Mouse (Mus musculus) heart, embryonic 14.5 days (tissue): ENCODE data around the gene Ptpa. TPM values are rescaled to one million over a fixed set of nuclear protein-coding genes. Genes with fewer than 3 reads are reported as not detected.
A peak's percentile ranks its signal among the peaks of the same experiment; 100 is the strongest.

Source experiments
- ATAC-seq: fragments of 200-750 bp; cut with Nextera tagmentation; 2 replicates; pipeline ENCODE4 v1.8.0; 2017; ENCODE audit warnings: low read depth, moderate TSS enrichment; ENCODE audit not compliant: insufficient number of reproducible peaks, insufficient read depth, low FRiP score
- H3K27ac ChIP-seq, 2 experiments: fragments of 200-500 bp in 1 of 2; fragments of 300-500 bp in 1 of 2; sonication (generic) in 1 of 2; replicated peaks in 1 of 2; 2 replicates each; pipeline ENCODE4 v1.5.1; 2012 to 2014; ENCODE audit warnings: low read depth in 2 of 2, low read length in 2 of 2, control low read depth in 1 of 2, mild to moderate bottlenecking in 1 of 2, mixed read lengths in 1 of 2; ENCODE audit not compliant: control insufficient read depth in 1 of 2, insufficient read depth in 1 of 2
- H3K27me3 ChIP-seq: fragments of 300-500 bp; sonication (generic); 2 replicates; pipeline ENCODE4 v1.6.1; 2014; ENCODE audit warnings: mild to moderate bottlenecking, low read length, control low read depth; ENCODE audit not compliant: control insufficient read depth, insufficient read depth
- H3K36me3 ChIP-seq: fragments of 300-500 bp; sonication (generic); 2 replicates; pipeline ENCODE4 v1.6.1; 2014; ENCODE audit warnings: mild to moderate bottlenecking, control low read depth, low read length, mixed read lengths; ENCODE audit not compliant: control insufficient read depth, insufficient read depth
- H3K4me1 ChIP-seq, 2 experiments: fragments of 200-500 bp in 1 of 2; fragments of 300-500 bp in 1 of 2; sonication (generic) in 1 of 2; 2 replicates each; pipeline ENCODE4 v1.6.1; 2012 to 2014; ENCODE audit warnings: low read length in 2 of 2, control low read depth in 1 of 2, mixed read lengths in 1 of 2; ENCODE audit not compliant: control insufficient read depth in 2 of 2, insufficient read depth in 2 of 2
- H3K4me2 ChIP-seq: fragments of 300-500 bp; sonication (generic); 2 replicates; pipeline ENCODE4 v1.6.1; 2014; ENCODE audit warnings: mild to moderate bottlenecking, low read length
- H3K4me3 ChIP-seq, 2 experiments: fragments of 200-500 bp in 1 of 2; fragments of 300-500 bp in 1 of 2; sonication (generic) in 1 of 2; 2 replicates each; pipeline ENCODE4 v1.5.1; 2012 to 2014; ENCODE audit warnings: low read length in 2 of 2, mild to moderate bottlenecking in 2 of 2, control low read depth in 1 of 2, low read depth in 1 of 2, moderate library complexity in 1 of 2; ENCODE audit not compliant: control insufficient read depth in 1 of 2, insufficient read depth in 1 of 2
- H3K9ac ChIP-seq: fragments of 300-500 bp; sonication (generic); 2 replicates; pipeline ENCODE4 v1.6.1; 2014; ENCODE audit warnings: mild to moderate bottlenecking, low read length
- H3K9me3 ChIP-seq: fragments of 300-500 bp; sonication (generic); 2 replicates; pipeline ENCODE4 v1.6.1; 2016; ENCODE audit warnings: low read length, control low read depth; ENCODE audit not compliant: control insufficient read depth
- WGBS: fragments of 180-500 bp; shearing (Covaris S2); extraction: QIAGEN DNeasy Blood & Tissue Kit; methylation state at CpG from one replicate; pipeline ENCODE4 v1.1.7; 2014; 5-methylcytosine and 5-hydroxymethylcytosine counted together
- polyA plus RNA-seq: library from polyadenylated mRNA; unstranded; fragments of >200 nt; fragmentation: Nextera tagmentation; extraction: Ambion mirVana; gene quantifications from 2 replicates; pipeline ENCODE4 v1.2.1, GENCODE M21; 2014

Gene Ptpa
- polyA plus RNA-seq: 42.0 and 61.2 TPM in 2 replicates

- peak within 1 kb of the TSS; percentile 86 to 88 for H3K4me3 ChIP-seq
- peak within 1 kb of the TSS; percentile 86 for H3K4me2 ChIP-seq
- peak; percentile 83 for ATAC-seq
- H3K27me3 ChIP-seq: no peaks in the 10 kb centered on the region
- H3K36me3 ChIP-seq: peaks cover 20% of the 10 kb centered on the region
- peaks cover 26 to 41% of the 10 kb centered on the region in 2 experiments for H3K4me1 ChIP-seq
- WGBS: under 1% methylated on average over 67 of the region's 67 CpGs
- H3K9ac ChIP-seq: peak within 1 kb of the TSS; percentile 95
- peak within 1 kb of the TSS; percentile 95 to 97 for H3K27ac ChIP-seq
- H3K9me3 ChIP-seq: no peaks in the 10 kb centered on the region
Measured at GRCm38 (mm10) chr2:30415936-30416648, at the start of gene Ptpa. TSS of gene Ptpa (plus strand) at chr2:30416039.

- Histone ChIP-seq H3K27ac (peak overlapping the region in 1 of 2 experiments; percentile 88; a peak in 2 of 4 replicates), H3K4me3 (no peak overlapping the region), H3K36me3 (peaks cover 47% of the 10 kb centered on the region), H3K4me1 (peaks cover 14 to 22% of the 10 kb centered on the region in 2 experiments), H3K9ac (peak overlapping the region; percentile 28; the same call in 1 of the 2 replicates), H3K9me3 (0 out of 2 replicates have a peak, but pooled peaks cover 3% of the 10 kb centered on the region), H3K4me2 (peak overlapping the region; percentile 75), H3K27me3 (no peaks in the 10 kb centered on the region)
- ATAC-seq: no peak
- 26% methylated on average over 5 of the region's 5 CpGs for WGBS
Measured at GRCm38 (mm10) chr2:30366203-30366602, 49.6 kb upstream of the Ptpa start.

DNA sequence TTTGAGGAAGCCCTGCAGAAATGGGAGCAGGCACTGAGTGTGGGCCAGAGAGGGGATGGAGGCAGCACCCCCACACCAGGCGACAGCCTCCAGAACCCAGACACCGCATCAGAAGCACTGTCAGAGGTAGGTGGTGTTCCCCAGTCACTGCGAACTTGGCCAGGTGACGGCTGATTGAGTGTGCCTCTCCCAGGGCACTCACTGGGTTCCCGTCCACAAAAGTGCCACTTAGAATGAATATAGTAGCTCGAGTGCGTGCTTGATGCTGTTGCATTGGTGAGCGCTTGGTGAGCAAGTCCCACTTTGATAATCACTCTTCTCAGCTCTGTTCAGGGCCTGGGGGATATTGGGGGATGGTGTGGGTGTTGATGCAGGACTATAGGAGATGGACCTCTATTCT, 44.3 kb upstream of the Ptpa start:
- ATAC-seq: no peak
- Histone ChIP-seq H3K36me3 (peaks cover 96% of the 10 kb centered on the region), H3K4me1 (peaks cover 1 to 2% of the 10 kb centered on the region in 2 experiments; a peak in 3 of 4 replicates), H3K4me2 (no peak overlapping the region), H3K27ac (no peak overlapping the region), H3K4me3 (no peak overlapping the region), H3K27me3 (no peaks in the 10 kb centered on the region), H3K9me3 (no peaks in the 10 kb centered on the region), H3K9ac (no peak overlapping the region)
- 95% methylated on average over 8 of the region's 8 CpGs for WGBS

DNA sequence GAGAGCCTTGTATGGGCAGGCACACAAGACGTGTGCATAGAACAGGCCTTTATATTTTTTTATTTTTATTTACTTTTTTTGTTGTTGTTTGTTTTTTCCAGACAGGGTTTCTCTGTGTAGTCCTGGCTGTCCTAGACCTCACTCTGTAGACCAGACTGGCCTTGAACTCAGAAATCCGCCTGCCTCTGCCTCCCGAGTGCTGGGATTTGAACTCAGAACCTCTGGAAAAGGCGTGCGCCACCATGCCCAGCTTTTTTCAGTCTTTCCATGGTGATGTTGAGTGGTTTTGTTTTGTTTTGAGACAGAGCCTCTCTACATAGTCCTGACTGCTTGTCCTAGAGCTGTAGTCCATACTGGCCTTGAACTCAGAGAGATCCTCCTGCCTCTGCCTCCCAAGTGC, 43.1 kb upstream of the Ptpa start:
- Histone ChIP-seq H3K27me3 (no peaks in the 10 kb centered on the region), H3K4me2 (no peak overlapping the region), H3K36me3 (peaks cover 99% of the 10 kb centered on the region), H3K27ac (no peak overlapping the region), H3K4me1 (no peaks in the 10 kb centered on the region), H3K9me3 (no peaks in the 10 kb centered on the region), H3K4me3 (no peak overlapping the region), H3K9ac (no peak overlapping the region)
- 94% methylated on average over 5 of the region's 5 CpGs for WGBS
- no peak for ATAC-seq

DNA sequence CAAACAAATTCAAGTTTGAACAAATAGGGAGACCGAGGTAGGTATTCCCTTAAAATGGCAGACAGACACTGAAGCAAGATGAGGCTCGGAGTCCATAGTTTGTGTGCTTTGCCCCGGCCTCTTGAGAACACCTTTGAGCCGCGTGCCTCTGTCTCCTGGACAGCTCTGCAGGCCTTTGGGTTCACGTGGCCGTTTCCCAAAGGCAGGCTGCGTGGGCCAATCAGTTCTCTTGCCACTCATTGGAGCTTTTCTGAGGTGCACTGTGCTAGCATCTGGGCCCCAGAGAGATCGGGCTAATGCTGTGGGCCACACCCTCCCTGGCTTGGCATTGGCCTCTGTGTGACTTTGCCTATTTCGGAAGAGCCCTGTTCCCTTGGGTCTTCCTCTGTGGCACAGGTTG, 39.9 kb upstream of the Ptpa start:
- Histone ChIP-seq H3K9me3 (no peaks in the 10 kb centered on the region), H3K27me3 (no peaks in the 10 kb centered on the region), H3K4me1 (no peaks in the 10 kb centered on the region), H3K4me2 (no peak overlapping the region), H3K4me3 (no peak overlapping the region), H3K9ac (no peak overlapping the region), H3K27ac (no peak overlapping the region), H3K36me3 (peaks cover 98% of the 10 kb centered on the region)
- no peak for ATAC-seq
- 91% methylated on average over 10 of the region's 10 CpGs for WGBS

DNA sequence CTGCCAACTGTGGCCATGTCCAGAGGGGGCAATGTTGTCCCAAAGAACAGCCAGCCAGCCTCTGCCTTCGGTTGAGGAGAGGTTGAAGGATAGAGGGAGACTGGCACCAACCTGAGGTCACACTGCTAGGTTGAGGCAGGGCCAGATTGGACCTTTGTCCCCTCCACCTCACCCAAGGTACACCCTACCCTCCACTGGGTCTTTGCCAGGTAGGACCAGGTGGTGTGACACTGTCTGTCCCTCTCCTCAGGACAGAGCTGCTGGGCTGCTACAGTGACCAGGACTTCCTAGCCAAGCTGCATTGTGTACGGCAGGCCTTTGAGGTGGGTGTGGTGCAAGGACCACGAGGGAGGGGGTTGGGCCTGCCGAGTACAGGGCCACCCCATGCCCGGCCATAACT, 38.1 kb upstream of the Ptpa start:
- Histone ChIP-seq H3K27me3 (no peaks in the 10 kb centered on the region), H3K4me3 (no peak overlapping the region), H3K4me1 (no peaks in the 10 kb centered on the region), H3K4me2 (no peak overlapping the region), H3K9ac (no peak overlapping the region), H3K9me3 (no peaks in the 10 kb centered on the region), H3K27ac (no peak overlapping the region), H3K36me3 (peaks cover 98% of the 10 kb centered on the region)
- WGBS: 76% methylated on average over 5 of the region's 5 CpGs
- no peak for ATAC-seq

DNA sequence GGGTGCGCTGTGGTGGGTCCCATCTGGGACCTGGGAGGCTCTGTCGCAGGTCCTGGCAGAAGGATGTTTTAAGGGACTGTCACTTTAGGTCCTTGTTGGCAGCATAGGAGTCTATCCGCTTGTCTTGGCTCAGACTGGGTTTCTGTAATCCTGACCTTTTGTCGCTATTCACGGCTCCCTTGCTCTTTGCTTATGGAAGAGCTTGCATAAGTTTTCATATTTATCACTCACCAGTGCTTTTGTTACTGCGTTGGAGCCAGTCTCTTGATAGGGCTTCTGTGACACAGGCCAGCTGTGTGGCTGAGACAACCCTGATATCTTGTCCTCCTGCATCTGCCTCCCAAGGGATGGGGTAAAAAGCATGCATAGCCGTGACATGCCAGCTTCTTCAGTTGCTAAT, 36.5 kb upstream of the Ptpa start:
- Histone ChIP-seq H3K4me1 (no peaks in the 10 kb centered on the region), H3K36me3 (peaks cover 98% of the 10 kb centered on the region), H3K27ac (no peak overlapping the region), H3K4me2 (no peak overlapping the region), H3K27me3 (no peaks in the 10 kb centered on the region), H3K9me3 (no peaks in the 10 kb centered on the region), H3K9ac (no peak overlapping the region), H3K4me3 (no peak overlapping the region)
- WGBS: 81% methylated on average over 7 of the region's 7 CpGs
- ATAC-seq: no peak
